Mouse (Mus musculus): ENCODE results near the gene Usp24. TPM values are rescaled to one million over a fixed set of nuclear protein-coding genes. Genes with fewer than 3 reads are reported as not detected.

The Usp24 gene
- polyA plus RNA-seq, 1 experiment from 2014 or later: 6.3 TPM

Other genes with a start within 250 kb of the Usp24 start
- gene Pcsk9, start 148.1 kb downstream of the Usp24 start, polyA plus RNA-seq (2015; fragmentation: Nextera tagmentation; extraction: Ambion mirVana): 0.74 and 2.6 TPM in 2 replicates
- gene Bsnd, start 176.1 kb downstream of the Usp24 start, polyA plus RNA-seq (2015; fragmentation: Nextera tagmentation; extraction: Ambion mirVana): not detected in 2 replicates
- gene Dhcr24, start 244.8 kb downstream of the Usp24 start, polyA plus RNA-seq (2015; fragmentation: Nextera tagmentation; extraction: Ambion mirVana): 3.5 and 3.8 TPM in 2 replicates